Mouse (Mus musculus) liver, embryonic 14.5 days (tissue): ENCODE results near the gene Cercam.

Experiments used
- CTCF ChIP-seq: IDR thresholded peaks from 2 replicates; pipeline ENCODE4 v1.5.1; 2016; ENCODE audit warnings: antibody characterized with exemption, low read depth, control low read depth
- EP300 ChIP-seq: IDR thresholded peaks from 2 replicates; pipeline ENCODE4 v1.6.1; 2016; ENCODE audit warnings: antibody characterized with exemption, low read depth

DNA sequence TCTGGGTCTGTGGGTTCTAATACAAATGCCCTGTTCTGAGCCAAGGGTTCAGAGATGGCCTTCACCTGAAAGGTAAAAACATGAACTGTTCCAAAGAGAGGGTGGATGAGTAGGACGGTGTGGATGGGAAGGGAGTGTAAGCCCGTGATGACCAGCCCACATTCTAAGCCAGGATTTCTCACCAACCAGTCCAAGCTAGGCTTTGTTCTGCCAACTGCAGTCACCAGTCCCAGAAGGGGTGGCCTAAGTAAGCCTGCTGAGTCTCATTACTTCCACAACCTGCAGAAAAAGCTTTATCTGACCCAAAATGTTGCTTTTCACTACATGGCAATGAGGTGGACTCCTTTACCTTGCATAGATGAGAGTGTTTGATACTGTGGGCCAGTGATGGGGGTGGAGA is 24.8 kb upstream of the Cercam start:
- no peak for TF ChIP-seq CTCF
- no peak for TF ChIP-seq EP300
